Mouse (Mus musculus): ENCODE measurements at regions not wholly inside any gene's neighbourhood (a gene's known extent, or its start where the extent isn't known, plus 50 kb on each side); places are given as distances from the start of the nearest gene placed in this dataset.

DNA sequence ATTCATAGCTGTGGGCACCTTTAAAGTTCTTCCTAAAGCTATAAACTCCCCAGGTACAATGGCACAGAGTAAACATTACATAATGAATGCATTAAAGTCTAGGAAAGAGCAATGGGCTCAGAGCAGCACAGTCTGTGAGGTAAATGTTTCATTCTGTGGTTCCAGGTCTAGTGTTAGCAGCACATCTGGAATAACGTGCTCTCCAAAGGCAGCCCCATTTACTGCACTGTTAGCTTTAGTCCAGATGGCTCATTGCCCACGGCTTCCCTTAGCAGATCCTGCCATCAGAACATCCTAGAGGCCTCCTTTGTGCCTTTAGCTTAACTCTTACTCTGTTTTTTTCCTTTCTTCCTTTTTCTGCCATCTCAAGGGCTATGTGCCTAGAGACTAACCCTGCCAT lies 87.7 kb upstream of the Tspan7 start:
- H3K36me3 ChIP-seq, result no peaks in the 10 kb centered on the region
- no peak overlapping the region for H3K9ac ChIP-seq
- H3K4me2 ChIP-seq, result no peak overlapping the region
- H3K27me3 ChIP-seq (replicated peaks), result no peaks in the 10 kb centered on the region
- H3K9me3 ChIP-seq, result no peaks in the 10 kb centered on the region
- no peak for ATAC-seq (ENCODE audit: insufficient read depth, low FRiP score, low read depth)
- 62% methylated on average over 2 of the region's 2 CpGs for WGBS
- no peaks in the 10 kb centered on the region for H3K4me1 ChIP-seq
- no peak overlapping the region for H3K4me3 ChIP-seq (replicated peaks)
- H3K27ac ChIP-seq, result no peak overlapping the region

DNA sequence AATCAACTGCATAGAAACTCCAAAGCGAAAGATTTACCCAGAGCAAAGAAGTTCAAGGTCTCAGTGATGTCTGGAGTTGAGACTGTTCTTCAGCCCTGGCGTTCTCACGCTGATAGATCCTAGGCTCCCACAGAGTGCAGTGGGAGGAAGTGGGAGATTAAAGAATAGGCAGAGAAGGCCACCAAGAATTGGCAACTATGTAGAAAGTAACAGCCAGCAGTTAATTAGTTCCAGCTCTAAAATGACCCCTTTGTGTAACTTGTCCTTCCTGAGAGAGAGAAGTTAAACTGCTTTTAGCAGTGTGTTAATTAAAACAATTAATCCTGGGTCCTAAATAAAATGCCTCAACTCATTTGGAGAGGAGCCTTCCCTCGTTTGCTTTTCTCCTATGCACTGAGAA lies 73.7 kb upstream of the Tspan7 start:
- H3K27ac ChIP-seq, result no peak overlapping the region
- H3K27me3 ChIP-seq (replicated peaks), result no peaks in the 10 kb centered on the region
- H3K9me3 ChIP-seq, result no peaks in the 10 kb centered on the region
- WGBS, result 60% methylated on average over 4 of the region's 4 CpGs
- no peak overlapping the region for H3K9ac ChIP-seq
- no peaks in the 10 kb centered on the region for H3K4me1 ChIP-seq
- H3K4me2 ChIP-seq, result no peak overlapping the region
- H3K4me3 ChIP-seq (replicated peaks), result no peak overlapping the region
- H3K36me3 ChIP-seq, result no peaks in the 10 kb centered on the region
- ATAC-seq (ENCODE audit: insufficient read depth, low FRiP score, low read depth), result no peak

DNA sequence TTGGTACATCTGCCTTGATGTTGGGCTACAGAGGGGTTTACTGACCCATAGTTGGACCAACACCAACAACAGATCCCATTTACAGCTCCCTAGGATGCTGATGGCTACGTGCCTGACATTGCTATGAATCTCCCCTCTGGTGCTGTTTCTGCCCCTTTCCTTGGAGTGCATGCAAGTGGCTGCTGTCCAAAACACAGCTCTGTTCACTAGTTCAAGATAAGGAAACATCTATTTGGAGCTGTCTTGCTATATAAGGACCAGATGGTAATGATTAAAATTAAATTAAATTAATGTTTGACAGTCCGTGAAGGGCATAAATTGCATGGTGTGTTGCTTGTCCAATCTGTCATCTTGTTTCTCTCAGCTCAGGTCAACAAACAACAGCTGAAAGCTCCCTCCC lies 62.5 kb upstream of the Tspan7 start:
- peak; percentile 50; the same call in 1 of the 2 replicates for ATAC-seq (ENCODE audit: insufficient read depth, low FRiP score, low read depth)
- WGBS, result 56% methylated on average over 2 of the region's 2 CpGs
- Histone ChIP-seq H3K4me1 (no peaks in the 10 kb centered on the region), H3K36me3 (no peaks in the 10 kb centered on the region), H3K4me3 (replicated peaks) (no peak overlapping the region), H3K9ac (no peak overlapping the region), H3K4me2 (no peak overlapping the region), H3K27me3 (replicated peaks) (no peaks in the 10 kb centered on the region), H3K9me3 (no peaks in the 10 kb centered on the region), H3K27ac (no peak overlapping the region)

Data from stomach, embryonic 15.5 days (tissue).